Mouse (Mus musculus) adrenal gland, postnatal 10 days (tissue): ENCODE data around the gene Tmem200c. TPM values are rescaled to one million over a fixed set of nuclear protein-coding genes. Genes with fewer than 3 reads are reported as not detected.

ENCODE experiments used
- DNase-seq: peaks from one replicate; pipeline ENCODE4 v3.0.0; 2021; ENCODE audit warnings: mixed read lengths
- long read RNA-seq, 2 experiments: library from polyadenylated mRNA; stranded (forward); transcript quantifications; one replicate each; pipeline ENCODE4 v2.0.0; 2021
- total RNA-seq, 2 experiments: library from RNA; stranded (reverse); gene quantifications; 2 replicates each; pipeline ENCODE4 v1.2.3; 2021

Gene Tmem200c
- total RNA-seq: under 1 TPM; 0.78 to 0.94 TPM
- long read RNA-seq, experiment 1: 0 reads
- long read RNA-seq, experiment 2: 0 reads

GRCm38 (mm10) chr17:68826323-68826722 is at the start of gene Tmem200c:
Gene Tmem200c (plus strand): TSS chr17:68826623.
- no peak for DNase-seq

- no peak for DNase-seq
Observed at GRCm38 (mm10) chr17:68793741-68794140, 32.7 kb upstream of the Tmem200c start.

GRCm38 (mm10) chr17:68836655-68837012 is 10.2 kb downstream of the Tmem200c start:
- no peak for DNase-seq

- DNase-seq: peak; percentile 47
Observed at GRCm38 (mm10) chr17:68837013-68837858, 10.8 kb downstream of the Tmem200c start.

- DNase-seq: no peak
Observed at GRCm38 (mm10) chr17:68837859-68838194, 11.4 kb downstream of the Tmem200c start.

GRCm38 (mm10) chr17:68839888-68840571 is 13.6 kb downstream of the Tmem200c start:
- DNase-seq: no peak

- no peak for DNase-seq
Observed at GRCm38 (mm10) chr17:68840572-68840939, 14.1 kb downstream of the Tmem200c start.

GRCm38 (mm10) chr17:68841097-68841891 is 14.9 kb downstream of the Tmem200c start:
- DNase-seq: peak; percentile 84

GRCm38 (mm10) chr17:68841892-68842252 is 15.4 kb downstream of the Tmem200c start:
- no peak for DNase-seq

GRCm38 (mm10) chr17:68845931-68846330 is 19.5 kb downstream of the Tmem200c start:
- DNase-seq: peak; percentile 68

- no peak for DNase-seq
Observed at GRCm38 (mm10) chr17:68848739-68849138, 22.3 kb downstream of the Tmem200c start.

- no peak for DNase-seq
Observed at GRCm38 (mm10) chr17:68852171-68852966, 25.9 kb downstream of the Tmem200c start.

GRCm38 (mm10) chr17:68864175-68864574 is 37.8 kb downstream of the Tmem200c start:
- no peak for DNase-seq

- DNase-seq: peak; percentile 23
Observed at GRCm38 (mm10) chr17:68868439-68868838, 42.0 kb downstream of the Tmem200c start.

GRCm38 (mm10) chr17:68874021-68874420 is 47.6 kb downstream of the Tmem200c start:
- no peak for DNase-seq

GRCm38 (mm10) chr17:68875251-68875650 is 48.8 kb downstream of the Tmem200c start:
- no peak for DNase-seq

- DNase-seq: no peak
Observed at GRCm38 (mm10) chr17:68875917-68876495, 49.6 kb downstream of the Tmem200c start.

- DNase-seq: peak; percentile 57
Observed at GRCm38 (mm10) chr17:68881725-68882524, 55.5 kb downstream of the Tmem200c start.

- no peak for DNase-seq
Observed at GRCm38 (mm10) chr17:68883474-68884083, 57.2 kb downstream of the Tmem200c start.

GRCm38 (mm10) chr17:68890672-68891071 is 64.2 kb downstream of the Tmem200c start:
- no peak for DNase-seq
